Mouse (Mus musculus) megakaryocyte, embryonic 14.5 days (primary cell): ENCODE data around the gene Ly6f.

Experiments used
- FLI1 ChIP-seq: IDR thresholded peaks from 2 replicates; pipeline ENCODE4 v1.6.1; 2012; ENCODE audit warnings: low read length, inconsistent platforms, mixed read lengths
- GATA1 ChIP-seq: IDR thresholded peaks from 3 replicates; pipeline ENCODE4 v1.6.1; 2012; ENCODE audit warnings: mixed read lengths, low read length, inconsistent platforms, borderline replicate concordance

DNA sequence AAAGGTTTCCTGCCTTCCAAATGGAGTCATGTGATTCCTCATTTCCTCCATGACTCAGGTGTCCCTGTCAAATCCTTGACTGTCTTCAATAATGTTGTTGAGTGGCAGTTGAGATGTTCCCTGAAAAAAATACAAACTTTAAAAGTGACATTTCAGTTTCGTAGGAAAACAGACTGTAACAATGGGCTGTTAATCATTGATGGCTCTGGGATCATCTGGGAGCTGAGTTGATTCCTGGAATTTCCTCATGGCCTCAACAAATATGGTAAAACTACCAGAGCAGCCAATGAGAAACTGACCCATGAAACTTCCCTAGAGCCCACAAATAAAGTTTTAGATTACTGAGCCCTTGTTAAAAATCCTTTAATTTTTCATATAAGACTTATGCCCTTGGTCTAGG, 37.9 kb downstream of the Ly6f start:
- no peak for TF ChIP-seq GATA1
- TF ChIP-seq FLI1: no peak
